8 mouse cellular contexts compared by ENCODE assay signal in genomic region chr17:66221256-66221655, GRCm38 (mm10).
DNase-seq lines count a peak whose midpoint lies in the region; ATAC-seq and TF ChIP-seq lines count a peak whose summit lies in the region.

No protein-coding gene starts in this region.

- H3K9me3 ChIP-seq in ES-Bruce4 (replicated peaks; ENCODE audit: control insufficient read depth, insufficient read depth, low read length, poor library complexity, severe bottlenecking), result no peaks in the 10 kb centered on the region

- no peak for TF ChIP-seq EP300 in ES-Bruce4 (IDR thresholded peaks at IDR 0.05; ENCODE audit: insufficient read depth, low read depth, low read length)

- no peaks in the 10 kb centered on the region for H3K36me3 ChIP-seq in ES-Bruce4 (ENCODE audit: control insufficient read depth, insufficient read depth, low read length, poor library complexity, severe bottlenecking)

- peak; percentile 90 for TF ChIP-seq CTCF in ES-Bruce4 (IDR thresholded peaks at IDR 0.05; ENCODE audit: low read depth, low read length)

- ATAC-seq in common myeloid progenitor, adult 5-6 weeks (replicated peaks; ENCODE audit: low read depth, poor library complexity, severe bottlenecking), result peak; percentile 92
- peak; percentile 86 for ATAC-seq in granulocyte monocyte progenitor cell, adult 5-6 weeks (replicated peaks; ENCODE audit: poor library complexity, severe bottlenecking)
- no peak for ATAC-seq in erythroid progenitor cell, adult 5-6 weeks (replicated peaks; ENCODE audit: low FRiP score, poor library complexity, severe bottlenecking)

- no peak overlapping the region for H3K9ac ChIP-seq in ES-Bruce4 (ENCODE audit: low read depth, poor library complexity, severe bottlenecking)

- no peak for TF ChIP-seq POLR2A in ES-Bruce4 (IDR thresholded peaks at IDR 0.05; ENCODE audit: insufficient read depth, low read length)

- peak; percentile 38 to 48 for DNase-seq in adrenal gland, adult 18-20 months (ENCODE audit: low spot score in 2 of 2)
- peak; percentile 66 for DNase-seq in kidney, postnatal 14 days
- peak; percentile 23 to 53 for DNase-seq in lung, adult 18-20 months
- DNase-seq in ovary, postnatal 36 days (ENCODE audit: low spot score), result peak; percentile 45

- no peak overlapping the region for H3K27ac ChIP-seq in ES-Bruce4 (ENCODE audit: insufficient read depth, low read length)

- no peaks in the 10 kb centered on the region for H3K4me1 ChIP-seq in ES-Bruce4 (ENCODE audit: control insufficient read depth, insufficient read depth, low read length)

- H3K27me3 ChIP-seq in ES-Bruce4 (ENCODE audit: control insufficient read depth, insufficient read depth, low read length, poor library complexity, severe bottlenecking), result no peaks in the 10 kb centered on the region

- no peak overlapping the region for H3K4me3 ChIP-seq in ES-Bruce4 (ENCODE audit: low read depth, low read length)
